ENCODE assay signal across 17 mouse cellular contexts in genomic region chr13:74735834-74736233, GRCm38 (mm10).
DNase-seq lines count a peak whose midpoint lies in the region; ATAC-seq and TF ChIP-seq lines count a peak whose summit lies in the region.
"Had no signal": no experiment of that assay in that cellular context is flagged by ENCODE, and none has a peak within 500 bp of the region (broad histone marks: within the 10 kb centered on the region; RNA-seq: fewer than 3 reads in every experiment).

No protein-coding gene starts in this region.

- H3K9me3 ChIP-seq in heart, embryonic 15.5 days (replicated peaks) = no peaks in the 10 kb centered on the region
- no peaks in the 10 kb centered on the region for H3K9me3 ChIP-seq in intestine, embryonic 16.5 days (ENCODE audit: control insufficient read depth, low read length)
- H3K9me3 ChIP-seq: forebrain, embryonic 15.5 days; hindbrain, embryonic 10.5 days; neural tube, embryonic 13.5 days had no signal

- intact Hi-C loops in heart, postnatal 14 days (cut with DNase I) = no loop called here

- no peak for TF ChIP-seq POLR2A in bone marrow, adult 2 months (IDR thresholded peaks at IDR 0.05; ENCODE audit: borderline replicate concordance, control insufficient read depth, low read depth, low read length)

- peak; percentile 43; the same call in 1 of the 2 replicates for ATAC-seq in heart, embryonic 15.5 days (replicated peaks; ENCODE audit: insufficient number of reproducible peaks, insufficient read depth, low FRiP score, low read depth)
- peak; percentile 76 for ATAC-seq in intestine, embryonic 16.5 days
- ATAC-seq in megakaryocyte, adult 5-6 weeks (ENCODE audit: poor library complexity, severe bottlenecking) = peak; percentile 35; the same call in 1 of the 2 replicates
- ATAC-seq: forebrain, embryonic 15.5 days had no signal

- TF ChIP-seq CTCF in bone marrow, adult 2 months (IDR thresholded peaks at IDR 0.05; ENCODE audit: control insufficient read depth, insufficient read depth, low read length) = no peak

- H3K27me3 ChIP-seq in heart, embryonic 15.5 days = no peaks in the 10 kb centered on the region
- H3K27me3 ChIP-seq in intestine, embryonic 16.5 days (replicated peaks; ENCODE audit: control insufficient read depth, insufficient read depth, low read length) = no peaks in the 10 kb centered on the region
- H3K27me3 ChIP-seq: forebrain, embryonic 15.5 days; neural tube, embryonic 13.5 days had no signal

- H3K4me2 ChIP-seq in heart, embryonic 15.5 days = no peak overlapping the region
- no peak overlapping the region for H3K4me2 ChIP-seq in intestine, embryonic 16.5 days (ENCODE audit: low read depth, low read length)
- H3K4me2 ChIP-seq: forebrain, embryonic 15.5 days; neural tube, embryonic 13.5 days had no signal

- no peak overlapping the region for H3K27ac ChIP-seq in heart, embryonic 15.5 days
- peak overlapping the region; percentile 16; the same call in 1 of the 2 replicates for H3K27ac ChIP-seq in bone marrow, adult 2 months (ENCODE audit: control insufficient read depth, insufficient read depth, low read depth, low read length, poor library complexity)
- no peak overlapping the region for H3K27ac ChIP-seq in intestine, embryonic 16.5 days (ENCODE audit: low read length)
- H3K27ac ChIP-seq: forebrain, embryonic 15.5 days; gastrocnemius, adult 2 months; hindbrain, embryonic 10.5 days; neural tube, embryonic 13.5 days had no signal

- no peak overlapping the region for H3K9ac ChIP-seq in heart, embryonic 15.5 days
- no peak overlapping the region for H3K9ac ChIP-seq in intestine, embryonic 16.5 days (ENCODE audit: low read depth, low read length)
- H3K9ac ChIP-seq: forebrain, embryonic 15.5 days; neural tube, embryonic 13.5 days had no signal

- no peak overlapping the region for H3K4me3 ChIP-seq in heart, embryonic 15.5 days
- H3K4me3 ChIP-seq in bone marrow, adult 2 months (replicated peaks; ENCODE audit: control insufficient read depth, low read depth, low read length) = no peak overlapping the region
- no peak overlapping the region for H3K4me3 ChIP-seq in intestine, embryonic 16.5 days (ENCODE audit: low read length)
- H3K4me3 ChIP-seq: forebrain, embryonic 15.5 days; gastrocnemius, adult 2 months; hindbrain, embryonic 10.5 days; neural tube, embryonic 13.5 days had no signal

- WGBS in heart, embryonic 15.5 days = 39% methylated on average over 5 of the region's 5 CpGs
- WGBS in bone marrow, adult 2 months = 69% methylated on average over 5 of the region's 5 CpGs
- 81% methylated on average over 5 of the region's 5 CpGs for WGBS in intestine, embryonic 16.5 days

- H3K4me1 ChIP-seq in heart, embryonic 15.5 days (replicated peaks) = peaks cover 5% of the 10 kb centered on the region; the same call in 1 of the 2 replicates
- H3K4me1 ChIP-seq in bone marrow, adult 2 months (ENCODE audit: control insufficient read depth, insufficient read depth, low read length) = peaks cover 1% of the 10 kb centered on the region; the same call in 1 of the 2 replicates
- H3K4me1 ChIP-seq in intestine, embryonic 16.5 days (ENCODE audit: control insufficient read depth, insufficient read depth, low read length) = no peaks in the 10 kb centered on the region
- H3K4me1 ChIP-seq: forebrain, embryonic 15.5 days; hindbrain, embryonic 10.5 days; neural tube, embryonic 13.5 days had no signal

- no peak for DNase-seq in heart, postnatal 14 days
- DNase-seq in retina, postnatal 1 day = no peak
- DNase-seq in right cerebral cortex, postnatal 36 days (ENCODE audit: low spot score in 2 of 2) = no peak
- DNase-seq in lung, postnatal 36 days = no peak
- DNase-seq: cerebellum, adult 2 months; gastrocnemius, adult 2 months; heart, adult 18-20 months; kidney, postnatal 25 days; lung, adult 2 months; thymus, adult 2 months had no signal

- H3K36me3 ChIP-seq in heart, embryonic 15.5 days = peaks cover 60% of the 10 kb centered on the region
- no peaks in the 10 kb centered on the region for H3K36me3 ChIP-seq in intestine, embryonic 16.5 days (ENCODE audit: control insufficient read depth, insufficient read depth, low read length)
- H3K36me3 ChIP-seq: forebrain, embryonic 15.5 days; neural tube, embryonic 13.5 days had no signal
